In the genomic region with DNA sequence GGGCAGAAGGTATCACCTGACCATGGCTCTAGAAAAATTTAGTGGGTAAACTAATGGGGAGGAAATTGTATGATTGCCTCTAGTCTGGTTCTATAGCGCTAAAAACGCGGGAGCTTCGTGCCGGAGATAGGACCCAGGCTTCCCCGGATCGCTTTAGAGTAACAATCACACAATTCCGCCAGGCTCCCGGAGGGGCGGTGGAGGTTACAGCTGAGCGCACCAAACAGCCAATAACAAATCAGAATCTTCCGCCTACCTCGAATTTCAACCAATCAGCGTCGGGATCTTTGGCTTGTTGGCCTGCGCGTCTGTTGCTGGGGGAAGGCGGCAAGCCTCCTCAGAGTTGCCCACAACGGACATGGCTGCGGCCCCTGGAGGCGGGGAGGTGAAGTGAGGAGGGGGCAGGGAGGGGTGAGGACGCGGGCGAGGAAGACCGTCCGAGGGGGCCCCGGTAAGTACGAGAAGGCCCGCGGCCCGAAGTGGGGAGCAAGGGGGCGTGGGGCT, we compare ENCODE assay signal across 8 mouse cellular contexts. TPM values are rescaled to one million over a fixed set of nuclear protein-coding genes. Genes with fewer than 3 reads are reported as not detected.
DNase-seq lines count a peak whose midpoint lies in the region; ATAC-seq and TF ChIP-seq lines count a peak whose summit lies in the region.

TSS of gene Tmem94 (plus strand) at position 331 of the 504 bp plus-strand sequence.

- under 1% methylated on average over 31 of the region's 32 CpGs for WGBS in embryonic facial prominence, embryonic 13.5 days
- WGBS in kidney, adult 2 months = under 1% methylated on average over 31 of the region's 32 CpGs
- under 1% methylated on average over 32 of the region's 32 CpGs for WGBS in limb, embryonic 12.5 days
- WGBS in midbrain, embryonic 15.5 days = 0% methylated on average over 32 of the region's 32 CpGs
- 0% methylated on average over 31 of the region's 32 CpGs for WGBS in spleen, adult 2 months

- H3K9me3 ChIP-seq in embryonic facial prominence, embryonic 13.5 days = no peaks in the 10 kb centered on the region
- H3K9me3 ChIP-seq in limb, embryonic 12.5 days = no peaks in the 10 kb centered on the region
- no peaks in the 10 kb centered on the region for H3K9me3 ChIP-seq in midbrain, embryonic 15.5 days

- peak; percentile 35 for TF ChIP-seq POLR2A in kidney, adult 2 months (IDR thresholded peaks at IDR 0.05; ENCODE audit: low read depth, low read length)
- TF ChIP-seq POLR2A in spleen, adult 2 months (IDR thresholded peaks at IDR 0.05; ENCODE audit: low read depth, low read length) = peak; percentile 7; the same call in 1 of the 2 replicates

- DNase-seq in 3134 (ENCODE audit: extremely low read depth, insufficient read length, low spot score) = peak; percentile 91
- peak; percentile 95 to 96 for DNase-seq in adrenal gland, postnatal 36 days
- peak; percentile 98 to 99 for DNase-seq in heart, adult 18-20 months
- DNase-seq in kidney, adult 2 months = peak; percentile 98
- peak; percentile 92 to 98 for DNase-seq in spleen, adult 2 months (ENCODE audit: low read depth in 1 of 2, low spot score in 2 of 2)

- peak within 1 kb of the TSS; percentile 73 for H3K4me3 ChIP-seq in embryonic facial prominence, embryonic 13.5 days
- H3K4me3 ChIP-seq in kidney, adult 2 months (ENCODE audit: insufficient read depth, low read depth, low read length) = peak within 1 kb of the TSS; percentile 91
- peak within 1 kb of the TSS; percentile 79 for H3K4me3 ChIP-seq in limb, embryonic 12.5 days (replicated peaks)
- H3K4me3 ChIP-seq in midbrain, embryonic 15.5 days = peak within 1 kb of the TSS; percentile 90
- H3K4me3 ChIP-seq in spleen, adult 2 months (ENCODE audit: extremely low read depth, insufficient read depth, insufficient read length) = peak within 1 kb of the TSS; percentile 93

- H3K36me3 ChIP-seq in embryonic facial prominence, embryonic 13.5 days = no peaks in the 10 kb centered on the region
- no peaks in the 10 kb centered on the region for H3K36me3 ChIP-seq in kidney, adult 2 months (ENCODE audit: control insufficient read depth, insufficient read depth, low read length)
- no peaks in the 10 kb centered on the region; the same call in 1 of the 2 replicates for H3K36me3 ChIP-seq in limb, embryonic 12.5 days
- no peaks in the 10 kb centered on the region for H3K36me3 ChIP-seq in midbrain, embryonic 15.5 days (replicated peaks)
- H3K36me3 ChIP-seq in spleen, adult 2 months (ENCODE audit: control insufficient read depth, insufficient read depth, low read length) = no peaks in the 10 kb centered on the region

- H3K27ac ChIP-seq in embryonic facial prominence, embryonic 13.5 days = peak within 1 kb of the TSS; percentile 93
- H3K27ac ChIP-seq in kidney, adult 2 months (ENCODE audit: insufficient read depth, low read depth, low read length) = peak within 1 kb of the TSS; percentile 99
- H3K27ac ChIP-seq in limb, embryonic 12.5 days = peak within 1 kb of the TSS; percentile 92
- H3K27ac ChIP-seq in midbrain, embryonic 15.5 days = peak within 1 kb of the TSS; percentile 88
- H3K27ac ChIP-seq in spleen, adult 2 months (ENCODE audit: insufficient read depth, low read length) = peak within 1 kb of the TSS; percentile 55

- peak; percentile 97 for ATAC-seq in embryonic facial prominence, embryonic 13.5 days (ENCODE audit: insufficient number of reproducible peaks, insufficient read depth, low FRiP score, low TSS enrichment, low read depth)
- peak; percentile 95 for ATAC-seq in limb, embryonic 12.5 days (ENCODE audit: insufficient number of reproducible peaks, insufficient read depth, low FRiP score, low TSS enrichment, low read depth)
- ATAC-seq in midbrain, embryonic 15.5 days (replicated peaks) = peak; percentile 98

- H3K27me3 ChIP-seq in embryonic facial prominence, embryonic 13.5 days = no peaks in the 10 kb centered on the region
- no peaks in the 10 kb centered on the region for H3K27me3 ChIP-seq in kidney, adult 2 months (replicated peaks; ENCODE audit: control insufficient read depth, insufficient read depth, low read length)
- no peaks in the 10 kb centered on the region for H3K27me3 ChIP-seq in limb, embryonic 12.5 days
- no peaks in the 10 kb centered on the region for H3K27me3 ChIP-seq in midbrain, embryonic 15.5 days (replicated peaks)
- no peaks in the 10 kb centered on the region for H3K27me3 ChIP-seq in spleen, adult 2 months (ENCODE audit: control insufficient read depth, insufficient read depth, low read length)

- no peak for TF ChIP-seq CTCF in kidney, adult 2 months (conservative IDR thresholded peaks at IDR 0.05; ENCODE audit: insufficient read depth, insufficient read length, low read depth, low read length)
- no peak for TF ChIP-seq CTCF in spleen, adult 2 months (IDR thresholded peaks at IDR 0.05; ENCODE audit: extremely low read depth, insufficient read depth, insufficient read length, insufficient replicate concordance)

- H3K9ac ChIP-seq in embryonic facial prominence, embryonic 13.5 days = peak within 1 kb of the TSS; percentile 92
- H3K9ac ChIP-seq in limb, embryonic 12.5 days (replicated peaks) = peak within 1 kb of the TSS; percentile 92
- peak within 1 kb of the TSS; percentile 95 for H3K9ac ChIP-seq in midbrain, embryonic 15.5 days

- H3K4me2 ChIP-seq in embryonic facial prominence, embryonic 13.5 days = peak within 1 kb of the TSS; percentile 78
- peak within 1 kb of the TSS; percentile 79 for H3K4me2 ChIP-seq in limb, embryonic 12.5 days
- H3K4me2 ChIP-seq in midbrain, embryonic 15.5 days = peak within 1 kb of the TSS; percentile 61

- peaks cover 13% of the 10 kb centered on the region for H3K4me1 ChIP-seq in embryonic facial prominence, embryonic 13.5 days
- H3K4me1 ChIP-seq in kidney, adult 2 months (ENCODE audit: control insufficient read depth, insufficient read depth, low read length) = peaks cover 13% of the 10 kb centered on the region; the same call in 1 of the 2 replicates
- peaks cover 8% of the 10 kb centered on the region for H3K4me1 ChIP-seq in limb, embryonic 12.5 days (replicated peaks)
- peaks cover 30% of the 10 kb centered on the region for H3K4me1 ChIP-seq in midbrain, embryonic 15.5 days
- peaks cover 5% of the 10 kb centered on the region; the same call in 1 of the 2 replicates for H3K4me1 ChIP-seq in spleen, adult 2 months (ENCODE audit: control insufficient read depth, insufficient read depth, insufficient read length)

RNA-seq across cellular contexts. Expression of gene Tmem94, which starts in this region (rescaled TPM):
- 10 to 100 TPM; 74.6 to 95.5 TPM for total RNA-seq in adrenal gland, postnatal 36 days (2021)
- polyA plus RNA-seq in embryonic facial prominence, embryonic 13.5 days (2015; fragmentation: Nextera tagmentation; extraction: Ambion mirVana) = 24.8 and 24.9 TPM in 2 replicates
- total RNA-seq in heart, adult 18-20 months (2021) = 100 to 1,000 TPM in 1 of 2 experiments, 10 to 100 TPM in 1; 96.6 to 104 TPM
- 77.1 and 97.8 TPM in 2 replicates for polyA plus RNA-seq in kidney, adult 2 months (2012; rRNA removed)
- polyA plus RNA-seq in limb, embryonic 12.5 days (2016; fragmentation: Nextera tagmentation; extraction: Ambion mirVana) = 26.5 and 31.9 TPM in 2 replicates
- 28.4 and 31.0 TPM in 2 replicates for polyA plus RNA-seq in midbrain, embryonic 15.5 days (2015; fragmentation: Nextera tagmentation; extraction: Ambion mirVana)
- 42.0 and 56.3 TPM in 2 replicates for polyA plus RNA-seq in spleen, adult 2 months (2012; rRNA removed)

Comparison
In these comparisons a context has a peak if more than half of its experiments do, and no peak if none do; other contexts are left out.
1. Peak in every context shown above with its lines: DNase-seq, ATAC-seq, H3K4me3 ChIP-seq and H3K27ac ChIP-seq.